Mouse (Mus musculus): Measurements from ENCODE around the gene Hlcs. TPM values are rescaled to one million over a fixed set of nuclear protein-coding genes. Genes with fewer than 3 reads are reported as not detected.

Hlcs gene
- polyA plus RNA-seq, 1 experiment from 2014 or later = 4.0 TPM

DNA sequence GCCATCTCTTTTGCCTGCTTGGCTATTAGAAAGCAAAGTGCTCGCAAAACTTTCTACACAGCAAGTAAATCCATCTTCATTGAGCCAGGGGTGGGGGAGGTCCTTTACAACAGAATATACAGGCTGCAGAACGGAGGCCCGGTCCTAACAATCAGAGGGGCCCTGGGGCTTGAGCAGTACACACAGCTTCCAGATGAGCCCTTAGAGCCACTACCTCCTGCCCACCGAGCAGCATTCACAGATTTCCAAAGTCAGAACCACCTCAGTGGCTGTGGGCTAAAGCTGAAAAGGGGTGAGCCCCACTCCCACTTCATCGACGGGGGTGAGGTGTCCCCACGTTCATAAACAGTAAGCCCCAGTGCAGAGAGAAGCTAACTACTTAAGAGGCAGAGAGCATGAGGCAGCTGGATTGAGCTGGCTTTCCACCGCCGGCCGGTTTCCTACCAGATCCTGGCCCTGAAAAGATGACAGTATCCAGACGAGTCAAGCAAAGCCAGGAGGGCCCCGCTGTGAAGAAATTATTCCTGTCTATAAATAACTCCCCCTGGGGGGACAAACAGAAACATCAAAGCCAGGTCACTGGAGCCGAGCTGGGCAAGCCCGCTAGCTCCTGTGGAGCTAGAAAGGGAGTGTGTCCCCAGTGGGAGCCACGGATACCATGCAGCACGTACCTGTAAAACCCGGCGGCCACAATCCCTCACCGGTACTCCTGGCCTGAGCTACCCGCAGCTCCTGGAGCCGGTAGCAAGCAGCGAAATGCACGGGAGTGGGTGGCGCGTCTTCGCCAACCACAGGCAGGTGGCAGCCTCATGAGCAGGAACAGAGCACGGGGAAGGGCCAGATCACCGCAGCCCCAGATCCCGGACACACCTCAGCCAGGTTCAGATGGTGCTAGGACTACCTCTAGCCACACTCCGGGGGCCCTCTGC lies 10.8 kb downstream of the Hlcs start:
- no peak overlapping the region; the same call in 1 of the 2 replicates for H3K27ac ChIP-seq (ENCODE audit: low read depth, low read length)
- peak; percentile 42; the same call in 1 of the 2 replicates for ATAC-seq
- peak overlapping the region; percentile 53 for H3K9ac ChIP-seq (ENCODE audit: low read length)
- H3K4me2 ChIP-seq (ENCODE audit: low read length) = peak overlapping the region; percentile 45
- no peaks in the 10 kb centered on the region for H3K9me3 ChIP-seq (replicated peaks; ENCODE audit: control insufficient read depth, low read length)
- H3K4me1 ChIP-seq (ENCODE audit: control insufficient read depth, insufficient read depth, low read length) = peaks cover 4% of the 10 kb centered on the region
- H3K4me3 ChIP-seq (ENCODE audit: low read depth, low read length) = peak overlapping the region; percentile 10; the same call in 1 of the 2 replicates
- peak; percentile 31 for DNase-seq (ENCODE audit: low spot score)
- no peaks in the 10 kb centered on the region for H3K36me3 ChIP-seq (ENCODE audit: control insufficient read depth, insufficient read depth, low read length)
- H3K27me3 ChIP-seq (replicated peaks; ENCODE audit: control insufficient read depth, insufficient read depth, low read length) = no peaks in the 10 kb centered on the region
- WGBS = 9% methylated on average over 30 of the region's 30 CpGs

DNA sequence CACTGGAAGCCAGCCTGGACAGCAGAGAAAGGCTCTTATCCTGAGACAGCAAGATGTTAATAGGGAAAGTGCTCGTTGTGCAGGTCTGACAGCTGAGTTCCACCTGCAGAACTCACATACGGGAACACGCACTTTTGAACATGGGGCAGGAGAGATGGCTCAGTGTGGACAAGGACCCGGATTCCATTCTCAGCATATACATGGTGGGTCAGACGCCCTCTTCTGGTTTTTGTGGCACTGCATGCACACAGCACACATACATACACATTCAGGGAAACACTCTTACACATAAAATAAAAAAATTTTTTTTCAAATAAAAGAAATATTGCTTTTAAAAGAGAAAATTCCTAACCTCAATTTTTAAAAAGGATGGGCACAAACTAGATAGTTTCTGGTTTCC lies 11.7 kb downstream of the Hlcs start:
- DNase-seq (ENCODE audit: low spot score) (no peak), ATAC-seq (no peak)
- H3K27me3 ChIP-seq (replicated peaks; ENCODE audit: control insufficient read depth, insufficient read depth, low read length) = no peaks in the 10 kb centered on the region
- H3K9ac ChIP-seq (ENCODE audit: low read length) = no peak overlapping the region
- H3K27ac ChIP-seq (ENCODE audit: low read depth, low read length) = no peak overlapping the region
- H3K9me3 ChIP-seq (replicated peaks; ENCODE audit: control insufficient read depth, low read length) = no peaks in the 10 kb centered on the region
- 86% methylated on average over 5 of the region's 5 CpGs for WGBS
- no peak overlapping the region for H3K4me2 ChIP-seq (ENCODE audit: low read length)
- H3K4me3 ChIP-seq (ENCODE audit: low read depth, low read length) = no peak overlapping the region
- H3K4me1 ChIP-seq (ENCODE audit: control insufficient read depth, insufficient read depth, low read length) = peaks cover 4% of the 10 kb centered on the region
- H3K36me3 ChIP-seq (ENCODE audit: control insufficient read depth, insufficient read depth, low read length) = no peaks in the 10 kb centered on the region

DNA sequence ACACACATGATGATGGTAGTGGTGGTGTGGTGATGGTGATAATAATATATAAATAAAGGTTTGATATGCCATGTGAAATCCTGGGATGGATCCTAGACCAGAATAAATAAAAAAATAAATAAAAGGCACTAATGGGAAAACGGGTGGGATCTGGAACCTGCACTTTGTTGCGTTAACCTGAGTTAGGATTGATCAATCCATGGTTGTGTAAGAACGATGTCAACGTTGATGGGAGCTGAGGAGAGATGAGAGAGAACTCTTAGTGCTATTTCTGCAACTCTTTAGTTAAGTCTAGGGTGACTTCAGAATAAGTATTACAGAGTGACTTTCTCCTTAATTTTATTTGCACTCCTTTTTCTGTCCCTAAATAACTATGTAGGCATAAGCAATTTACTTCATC lies 12.2 kb downstream of the Hlcs start:
- no peaks in the 10 kb centered on the region for H3K36me3 ChIP-seq (ENCODE audit: control insufficient read depth, insufficient read depth, low read length)
- H3K27me3 ChIP-seq (replicated peaks; ENCODE audit: control insufficient read depth, insufficient read depth, low read length) = no peaks in the 10 kb centered on the region
- no peak overlapping the region for H3K27ac ChIP-seq (ENCODE audit: low read depth, low read length)
- H3K9me3 ChIP-seq (replicated peaks; ENCODE audit: control insufficient read depth, low read length) = no peaks in the 10 kb centered on the region
- WGBS = 92% methylated on average over 4 of the region's 4 CpGs
- H3K4me1 ChIP-seq (ENCODE audit: control insufficient read depth, insufficient read depth, low read length) = peaks cover 4% of the 10 kb centered on the region
- no peak overlapping the region for H3K4me2 ChIP-seq (ENCODE audit: low read length)
- no peak overlapping the region for H3K4me3 ChIP-seq (ENCODE audit: low read depth, low read length)
- DNase-seq (ENCODE audit: low spot score) (no peak), ATAC-seq (no peak)
- no peak overlapping the region for H3K9ac ChIP-seq (ENCODE audit: low read length)

DNA sequence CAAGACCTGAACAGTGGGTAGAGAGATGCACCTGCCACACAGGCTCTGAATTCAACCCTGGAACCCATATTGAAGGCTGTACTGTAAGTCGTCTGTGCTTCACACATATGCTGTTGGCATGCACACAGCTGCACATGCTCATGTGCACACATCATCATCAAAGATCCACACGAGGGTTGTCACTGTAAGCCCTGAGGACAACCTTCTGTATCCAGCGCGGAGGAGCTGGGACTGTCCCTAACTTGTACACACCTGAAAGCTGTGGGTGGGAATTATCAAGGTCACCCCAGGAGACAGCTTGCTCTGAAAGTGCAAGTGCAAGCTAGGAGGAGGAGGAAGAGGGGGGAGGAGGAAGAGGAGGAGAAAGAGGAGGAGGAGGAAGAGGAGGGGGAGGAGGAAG lies 14.2 kb downstream of the Hlcs start:
- ATAC-seq = no peak
- WGBS = 67% methylated on average over 4 of the region's 4 CpGs
- H3K4me1 ChIP-seq (ENCODE audit: control insufficient read depth, insufficient read depth, low read length) = peaks cover 4% of the 10 kb centered on the region

DNA sequence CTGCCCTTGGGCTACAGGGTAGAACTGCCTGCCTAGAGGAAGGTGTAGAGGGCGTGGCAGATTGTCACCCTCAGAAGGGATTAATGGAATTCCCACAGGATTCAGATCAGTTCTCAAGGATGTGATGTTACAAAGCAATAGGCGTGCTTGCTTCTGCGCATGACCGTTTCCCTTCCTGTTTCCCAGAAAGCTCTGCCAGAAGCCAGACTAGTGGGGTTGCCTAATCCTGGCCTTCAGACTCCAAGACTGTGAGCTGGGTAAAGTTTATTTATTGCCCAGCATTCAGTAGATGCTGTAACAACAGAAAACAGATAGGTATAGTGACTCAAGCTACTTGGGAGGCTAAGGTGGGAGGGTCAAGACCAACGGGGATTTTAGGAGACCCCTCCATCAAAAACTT lies 15.3 kb downstream of the Hlcs start:
- Histone ChIP-seq H3K4me1 (ENCODE audit: control insufficient read depth, insufficient read depth, low read length) (peaks cover 4% of the 10 kb centered on the region), H3K4me3 (ENCODE audit: low read depth, low read length) (no peak overlapping the region), H3K36me3 (ENCODE audit: control insufficient read depth, insufficient read depth, low read length) (no peaks in the 10 kb centered on the region), H3K4me2 (ENCODE audit: low read length) (no peak overlapping the region), H3K27ac (ENCODE audit: low read depth, low read length) (no peak overlapping the region), H3K9me3 (replicated peaks; ENCODE audit: control insufficient read depth, low read length) (no peaks in the 10 kb centered on the region), H3K27me3 (replicated peaks; ENCODE audit: control insufficient read depth, insufficient read depth, low read length) (no peaks in the 10 kb centered on the region), H3K9ac (ENCODE audit: low read length) (no peak overlapping the region)
- ATAC-seq (no peak), DNase-seq (ENCODE audit: low spot score) (no peak)
- 83% methylated on average over 5 of the region's 5 CpGs for WGBS

More for the DNA sequence above, 14.2 kb downstream of the Hlcs start:
- no peaks in the 10 kb centered on the region for H3K9me3 ChIP-seq (replicated peaks; ENCODE audit: control insufficient read depth, low read length)
- H3K9ac ChIP-seq (ENCODE audit: low read length) = no peak overlapping the region
- H3K4me3 ChIP-seq (ENCODE audit: low read depth, low read length) = no peak overlapping the region
- H3K27ac ChIP-seq (ENCODE audit: low read depth, low read length) = no peak overlapping the region
- no peaks in the 10 kb centered on the region for H3K27me3 ChIP-seq (replicated peaks; ENCODE audit: control insufficient read depth, insufficient read depth, low read length)
- no peaks in the 10 kb centered on the region for H3K36me3 ChIP-seq (ENCODE audit: control insufficient read depth, insufficient read depth, low read length)
- DNase-seq (ENCODE audit: low spot score) = no peak
- H3K4me2 ChIP-seq (ENCODE audit: low read length) = no peak overlapping the region

DNA sequence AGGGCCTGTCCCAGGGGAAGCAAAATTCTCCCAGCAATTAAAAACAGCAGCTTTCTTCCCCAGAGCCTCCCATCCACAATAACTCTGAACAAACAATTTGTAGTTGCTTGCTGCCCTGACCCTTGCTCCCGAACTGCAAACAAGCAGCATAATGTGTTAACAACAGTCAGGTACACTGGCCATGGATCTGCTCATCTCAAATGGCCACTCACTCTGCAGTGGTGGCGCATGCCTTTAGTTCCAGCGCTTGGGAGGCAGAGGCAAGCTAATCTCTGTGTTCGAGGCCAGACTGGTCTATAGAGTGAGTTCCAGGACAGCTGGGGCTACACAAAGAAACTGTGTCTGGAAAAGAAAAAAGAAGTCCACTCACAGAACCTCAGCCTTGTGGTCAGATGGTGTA lies 22.2 kb downstream of the Hlcs start:
- Histone ChIP-seq H3K36me3 (ENCODE audit: control insufficient read depth, insufficient read depth, low read length) (no peaks in the 10 kb centered on the region), H3K4me3 (ENCODE audit: low read depth, low read length) (no peak overlapping the region), H3K4me2 (ENCODE audit: low read length) (no peak overlapping the region), H3K9me3 (replicated peaks; ENCODE audit: control insufficient read depth, low read length) (no peaks in the 10 kb centered on the region), H3K27ac (ENCODE audit: low read depth, low read length) (no peak overlapping the region), H3K27me3 (replicated peaks; ENCODE audit: control insufficient read depth, insufficient read depth, low read length) (no peaks in the 10 kb centered on the region), H3K4me1 (ENCODE audit: control insufficient read depth, insufficient read depth, low read length) (peaks cover 5% of the 10 kb centered on the region; the same call in 1 of the 2 replicates), H3K9ac (ENCODE audit: low read length) (no peak overlapping the region)
- ATAC-seq = no peak
- 87% methylated on average over 4 of the region's 4 CpGs for WGBS
- no peak for DNase-seq (ENCODE audit: low spot score)

DNA sequence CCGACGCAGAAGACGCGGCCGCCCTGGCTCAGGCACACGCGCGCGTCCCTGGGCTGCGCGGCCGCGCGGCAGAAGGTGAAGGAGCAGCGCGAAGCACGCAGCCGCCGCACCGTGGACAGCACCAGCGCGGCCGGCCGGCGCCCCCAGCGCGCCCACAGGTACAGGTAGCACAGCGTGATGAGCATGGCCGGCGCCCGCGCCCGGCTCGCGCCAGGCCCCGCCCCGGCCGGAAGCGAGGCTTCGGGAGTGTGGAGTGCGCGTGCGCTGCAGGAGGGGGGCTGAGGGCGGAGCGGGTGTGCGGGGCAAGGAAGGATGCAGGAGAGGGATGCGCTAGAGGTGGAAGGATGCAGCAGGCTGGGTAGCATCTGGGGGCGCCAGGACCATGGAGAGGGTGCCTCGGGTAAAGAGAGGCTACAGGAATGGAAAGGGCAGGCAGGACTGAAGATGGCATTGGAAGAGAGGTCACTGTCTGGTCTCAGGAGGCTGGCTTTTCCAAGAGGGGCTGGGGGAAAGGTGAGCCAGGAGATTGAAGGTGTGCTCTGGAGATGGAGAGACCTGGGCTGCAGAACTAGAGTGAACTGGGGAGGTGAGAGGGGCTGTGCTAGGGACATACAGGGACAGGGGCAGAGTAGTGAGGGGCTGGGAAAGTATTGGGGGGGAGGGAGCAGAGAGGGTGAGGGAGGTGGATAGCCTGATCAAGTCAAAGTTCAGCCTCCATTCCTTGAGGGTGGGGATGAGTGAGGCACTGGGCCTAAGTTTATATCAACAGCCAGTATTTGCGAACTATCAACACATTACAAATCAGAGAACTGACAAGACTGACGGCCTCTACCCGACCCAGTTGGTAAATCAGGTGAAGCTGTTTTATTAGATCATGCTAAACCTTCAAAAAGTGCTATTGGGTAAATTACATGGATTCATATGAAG lies 23.0 kb downstream of the Hlcs start:
- Histone ChIP-seq H3K4me2 (ENCODE audit: low read length) (peak overlapping the region; percentile 99), H3K9ac (ENCODE audit: low read length) (peak overlapping the region; percentile 81), H3K36me3 (ENCODE audit: control insufficient read depth, insufficient read depth, low read length) (no peaks in the 10 kb centered on the region), H3K27me3 (replicated peaks; ENCODE audit: control insufficient read depth, insufficient read depth, low read length) (no peaks in the 10 kb centered on the region), H3K4me3 (ENCODE audit: low read depth, low read length) (peak overlapping the region; percentile 88), H3K27ac (ENCODE audit: low read depth, low read length) (peak overlapping the region; percentile 44), H3K4me1 (ENCODE audit: control insufficient read depth, insufficient read depth, low read length) (peaks cover 5% of the 10 kb centered on the region; the same call in 1 of the 2 replicates), H3K9me3 (replicated peaks; ENCODE audit: control insufficient read depth, low read length) (no peaks in the 10 kb centered on the region)
- ATAC-seq (peak; percentile 97), DNase-seq (ENCODE audit: low spot score) (peak; percentile 89)
- 6% methylated on average over 52 of the region's 52 CpGs for WGBS

DNA sequence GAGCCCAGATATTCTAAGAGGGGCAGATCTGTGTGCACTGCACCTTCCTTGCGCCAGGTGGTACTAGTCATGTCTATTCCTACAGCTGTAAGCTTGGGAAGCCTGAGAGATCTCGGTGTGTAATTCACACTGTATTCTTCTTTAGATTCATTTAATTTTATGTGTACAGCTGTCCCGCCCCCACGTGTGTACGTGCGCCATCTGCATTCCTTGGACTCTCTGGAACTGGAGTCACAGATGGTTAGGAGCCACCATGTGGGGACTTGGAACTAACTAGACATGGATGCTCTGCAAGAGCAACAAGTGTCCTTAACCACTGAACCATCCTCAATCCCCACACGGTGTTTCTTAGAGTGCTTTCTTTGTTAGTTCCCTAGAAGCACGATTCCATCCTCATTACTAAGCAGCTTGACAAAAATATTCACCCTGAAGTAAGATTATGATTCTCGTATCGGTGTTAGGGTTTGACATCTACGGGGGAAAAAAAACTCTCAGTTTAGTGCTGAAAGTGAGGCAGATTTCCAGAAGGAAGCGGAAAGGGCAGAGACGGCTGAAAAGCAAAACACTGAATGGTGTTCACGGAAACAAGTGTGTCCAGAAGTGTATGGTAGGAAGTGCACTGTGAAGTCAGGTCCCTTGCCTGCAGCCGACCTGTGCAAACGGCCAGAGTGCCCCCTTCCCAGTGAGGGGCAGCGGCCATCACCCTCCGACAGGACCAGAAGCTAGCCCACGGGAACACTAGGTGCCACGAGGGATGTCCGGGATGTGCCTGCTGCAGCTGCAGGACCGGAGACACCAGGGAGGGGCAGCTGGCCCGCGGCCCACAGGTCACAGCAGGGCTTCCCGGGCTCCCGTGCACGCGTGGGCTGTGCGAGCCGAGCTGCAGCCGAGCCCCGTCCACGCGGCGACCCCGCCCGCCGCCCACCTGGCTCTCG lies 24.0 kb downstream of the Hlcs start:
- H3K36me3 ChIP-seq (ENCODE audit: control insufficient read depth, insufficient read depth, low read length) = no peaks in the 10 kb centered on the region
- H3K9ac ChIP-seq (ENCODE audit: low read length) = peak overlapping the region; percentile 81
- 9% methylated on average over 39 of the region's 39 CpGs for WGBS
- H3K27me3 ChIP-seq (replicated peaks; ENCODE audit: control insufficient read depth, insufficient read depth, low read length) = no peaks in the 10 kb centered on the region
- peak overlapping the region; percentile 99 for H3K4me2 ChIP-seq (ENCODE audit: low read length)
- no peaks in the 10 kb centered on the region for H3K9me3 ChIP-seq (replicated peaks; ENCODE audit: control insufficient read depth, low read length)
- H3K4me1 ChIP-seq (ENCODE audit: control insufficient read depth, insufficient read depth, low read length) = peaks cover 5% of the 10 kb centered on the region; the same call in 1 of the 2 replicates
- peak overlapping the region; percentile 88 for H3K4me3 ChIP-seq (ENCODE audit: low read depth, low read length)
- peak; percentile 67 for ATAC-seq
- peak; percentile 80 for DNase-seq (ENCODE audit: low spot score)
- peak overlapping the region; percentile 44 for H3K27ac ChIP-seq (ENCODE audit: low read depth, low read length)
